Mouse (Mus musculus) MEL (cell line): Measurements from ENCODE around the gene Slc4a4.

ENCODE experiments used
- CTCF ChIP-seq, 3 experiments: IDR thresholded peaks in 2 of 3; conservative IDR thresholded peaks in 1 of 3; 2 replicates each; pipeline ENCODE4 v1.5.1; 2011 to 2012; ENCODE audit warnings: low read length in 3 of 3, low read depth in 2 of 3, mild to moderate bottlenecking in 2 of 3, improper control_type of control experiment in 1 of 3, inconsistent platforms in 1 of 3, mixed read lengths in 1 of 3, moderate library complexity in 1 of 3; ENCODE audit not compliant: control insufficient read depth in 1 of 3, insufficient read depth in 1 of 3, poor library complexity in 1 of 3, severe bottlenecking in 1 of 3
- ELF1 ChIP-seq: IDR thresholded peaks from 2 replicates; pipeline ENCODE4 v1.6.1; 2014; ENCODE audit warnings: low read depth, mild to moderate bottlenecking, inconsistent platforms, low read length, improper control_type of control experiment, moderate library complexity
- UBTF ChIP-seq: IDR thresholded peaks from 2 replicates; pipeline ENCODE4 v1.6.1; 2012; ENCODE audit warnings: low read depth, mild to moderate bottlenecking, inconsistent platforms, low read length, improper control_type of control experiment, moderate library complexity, borderline replicate concordance; ENCODE audit not compliant: insufficient read depth
- ZC3H11A ChIP-seq: IDR thresholded peaks from 2 replicates; pipeline ENCODE4 v1.6.1; 2012; ENCODE audit warnings: low read depth, mild to moderate bottlenecking, inconsistent platforms, low read length, improper control_type of control experiment

DNA sequence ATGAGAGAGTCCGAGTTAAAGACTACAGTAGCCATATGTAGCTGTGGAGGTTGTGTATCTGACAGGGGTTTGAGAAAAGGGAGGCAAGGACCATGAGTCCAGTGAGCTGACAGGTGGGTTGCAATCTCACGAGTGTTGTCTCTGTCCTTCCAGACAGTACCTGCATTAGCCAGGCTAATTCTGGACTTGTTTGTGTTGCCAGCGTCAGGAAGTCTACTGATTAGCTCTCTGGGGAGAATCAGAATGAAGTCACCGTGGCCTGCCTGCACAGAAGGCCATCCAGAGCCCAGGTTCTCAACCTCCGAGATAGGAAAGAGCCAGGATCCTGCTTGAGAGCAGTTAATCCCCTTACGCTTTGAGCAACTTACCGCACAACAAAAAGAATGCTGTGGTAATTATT, 18.2 kb downstream of the Slc4a4 start:
- TF ChIP-seq UBTF (no peak), ELF1 (no peak), ZC3H11A (no peak), CTCF (IDR thresholded peaks at IDR 0.05 in 2 of 3, conservative IDR thresholded peaks at IDR 0.05 in 1 of 3; ENCODE audit: control insufficient read depth in 1 of 3, insufficient read depth in 1 of 3, low read depth in 2 of 3, low read length in 3 of 3, poor library complexity in 1 of 3, severe bottlenecking in 1 of 3) (no peak)
